Mouse (Mus musculus): ENCODE data around the gene Blcap.

GRCm38 (mm10) chr2:157565446-157565845 lies 5.6 kb downstream of the Blcap start:
- TF ChIP-seq POLR2A (IDR thresholded peaks at IDR 0.05; ENCODE audit: insufficient read length, low read depth) (no peak), MYOG (IDR thresholded peaks at IDR 0.05; ENCODE audit: control insufficient read depth in 1 of 3, insufficient read depth in 1 of 3, insufficient read length in 2 of 3, low read depth in 2 of 3) (no peak), TCF3 (IDR thresholded peaks at IDR 0.05; ENCODE audit: insufficient read length, low read depth) (no peak), MAX (IDR thresholded peaks at IDR 0.05; ENCODE audit: low read depth) (no peak), SRF (IDR thresholded peaks at IDR 0.05; ENCODE audit: control insufficient read depth, insufficient read length, low read depth) (no peak), POLR2AphosphoS2 (IDR thresholded peaks at IDR 0.05; ENCODE audit: insufficient read length, low read depth) (no peak), E2F4 (IDR thresholded peaks at IDR 0.05; ENCODE audit: insufficient read depth) (no peak), TCF12 (IDR thresholded peaks at IDR 0.05; ENCODE audit: insufficient read depth, poor library complexity, severe bottlenecking) (no peak), CEBPB (IDR thresholded peaks at IDR 0.05; ENCODE audit: insufficient read depth, poor library complexity, severe bottlenecking) (no peak), REST (IDR thresholded peaks at IDR 0.05; ENCODE audit: insufficient read depth, insufficient read length) (no peak), USF1 (IDR thresholded peaks at IDR 0.05; ENCODE audit: low read depth) (no peak), MYOD1 (IDR thresholded peaks at IDR 0.05; ENCODE audit: control insufficient read depth in 1 of 3, insufficient read length in 2 of 3, low read depth in 2 of 3) (no peak)
